8 mouse cellular contexts compared by ENCODE assay signal in the genomic region with DNA sequence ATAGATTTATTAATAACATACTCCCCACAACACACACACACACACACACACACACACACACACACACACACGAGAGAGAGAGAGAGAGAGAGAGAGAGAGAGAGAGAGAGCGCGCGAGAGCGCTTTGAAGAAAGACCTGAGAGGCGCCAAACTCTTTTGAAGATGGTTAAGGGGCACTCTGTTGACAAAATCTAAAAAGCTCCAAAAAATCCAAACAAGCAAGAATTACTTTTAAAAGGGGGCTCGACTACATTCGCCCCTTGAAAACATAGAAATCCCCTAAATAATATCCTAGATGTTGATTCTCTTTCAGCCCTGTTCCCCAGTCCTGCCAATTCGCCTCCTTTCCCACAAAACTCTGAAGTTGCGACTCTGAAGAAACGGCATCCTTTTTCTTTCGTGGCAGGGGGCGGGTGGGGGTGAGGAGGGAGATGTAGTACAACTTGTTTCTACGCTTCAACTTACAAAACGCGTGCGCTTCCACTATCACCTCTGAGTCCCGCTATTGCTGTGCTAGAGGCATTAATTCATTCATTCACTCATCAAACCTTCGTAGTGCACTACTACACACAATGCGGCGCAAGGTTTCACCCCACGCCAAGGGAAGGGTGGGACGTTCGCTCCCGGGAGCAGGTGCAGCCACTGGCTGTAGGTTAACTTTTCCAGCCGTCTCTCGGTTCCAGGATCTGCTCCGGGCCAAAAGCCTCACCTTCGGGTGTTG. TPM values are rescaled to one million over a fixed set of nuclear protein-coding genes. Genes with fewer than 3 reads are reported as not detected.
DNase-seq lines count a peak whose midpoint lies in the region; ATAC-seq and TF ChIP-seq lines count a peak whose summit lies in the region.

No protein-coding gene starts in this region.

- intact Hi-C loops in gastrocnemius, adult 2 months (cut with DNase I): loop anchor here (10.0 kb wide), 1 partner anchor 119 kb away; no protein-coding TSS in a partner anchor
- intact Hi-C loops in gastrocnemius, postnatal 36 days (cut with DNase I): no loop called here

- peak overlapping the region; percentile 92 for H3K27ac ChIP-seq in gastrocnemius, adult 2 months
- no peak overlapping the region for H3K27ac ChIP-seq in embryonic fibroblast, embryonic 13.5 days (ENCODE audit: insufficient read depth, low read length)
- H3K27ac ChIP-seq in limb, embryonic 14.5 days (replicated peaks; ENCODE audit: low read depth, low read length): peak overlapping the region; percentile 79
- H3K27ac ChIP-seq in stomach, embryonic 15.5 days: peak overlapping the region; percentile 99

- DNase-seq in gastrocnemius, adult 2 months: no peak
- DNase-seq in gastrocnemius, postnatal 36 days: no peak
- DNase-seq in CD4-positive helper T cell, adult 2 months (ENCODE audit: low read depth, low spot score): peak; percentile 47
- peak; percentile 18 for DNase-seq in limb, embryonic 14.5 days (ENCODE audit: low spot score)
- DNase-seq in adrenal gland, postnatal 14 days: no peak
- DNase-seq in cerebellum, adult 18-20 months: no peak

- no peak for TF ChIP-seq CTCF in gastrocnemius, adult 2 months (IDR thresholded peaks at IDR 0.05)
- TF ChIP-seq CTCF in embryonic fibroblast, embryonic 13.5 days (IDR thresholded peaks at IDR 0.05; ENCODE audit: borderline replicate concordance, insufficient read depth, low read length): no peak

- peak overlapping the region; percentile 89 for H3K4me2 ChIP-seq in limb, embryonic 14.5 days (replicated peaks; ENCODE audit: low read depth, low read length, severe bottlenecking)
- peak overlapping the region; percentile 86 for H3K4me2 ChIP-seq in stomach, embryonic 15.5 days

- no peak for ATAC-seq in limb, embryonic 14.5 days (ENCODE audit: low FRiP score, low read depth)
- no peak for ATAC-seq in stomach, embryonic 15.5 days (ENCODE audit: insufficient read depth, low FRiP score, low read depth)

- under 1% methylated on average over 29 of the region's 29 CpGs for WGBS in limb, embryonic 14.5 days
- under 1% methylated on average over 29 of the region's 29 CpGs for WGBS in stomach, embryonic 15.5 days

- no peaks in the 10 kb centered on the region for H3K9me3 ChIP-seq in limb, embryonic 14.5 days (ENCODE audit: control insufficient read depth, low read length)
- H3K9me3 ChIP-seq in stomach, embryonic 15.5 days: no peaks in the 10 kb centered on the region

- peak overlapping the region; percentile 85 for H3K4me3 ChIP-seq in gastrocnemius, adult 2 months
- peak overlapping the region; percentile 79 for H3K4me3 ChIP-seq in embryonic fibroblast, embryonic 13.5 days (ENCODE audit: insufficient read depth, low read length)
- peak overlapping the region; percentile 94 for H3K4me3 ChIP-seq in limb, embryonic 14.5 days (replicated peaks; ENCODE audit: low read length)
- H3K4me3 ChIP-seq in stomach, embryonic 15.5 days (replicated peaks): peak overlapping the region; percentile 100

- peaks cover 4% of the 10 kb centered on the region; the same call in 1 of the 2 replicates for H3K4me1 ChIP-seq in embryonic fibroblast, embryonic 13.5 days (ENCODE audit: control insufficient read depth, insufficient read depth, low read length)
- H3K4me1 ChIP-seq in limb, embryonic 14.5 days (ENCODE audit: control insufficient read depth, insufficient read depth, low read length): peaks cover 13% of the 10 kb centered on the region
- H3K4me1 ChIP-seq in stomach, embryonic 15.5 days: peaks cover 11% of the 10 kb centered on the region

- no peaks in the 10 kb centered on the region for H3K36me3 ChIP-seq in limb, embryonic 14.5 days (ENCODE audit: control insufficient read depth, insufficient read depth, low read length)
- H3K36me3 ChIP-seq in stomach, embryonic 15.5 days: no peaks in the 10 kb centered on the region

- H3K9ac ChIP-seq in limb, embryonic 14.5 days (ENCODE audit: low read depth, low read length, severe bottlenecking): peak overlapping the region; percentile 77
- peak overlapping the region; percentile 38 for H3K9ac ChIP-seq in stomach, embryonic 15.5 days

- H3K27me3 ChIP-seq in limb, embryonic 14.5 days (ENCODE audit: control insufficient read depth, insufficient read depth, low read length): no peaks in the 10 kb centered on the region
- no peaks in the 10 kb centered on the region for H3K27me3 ChIP-seq in stomach, embryonic 15.5 days (replicated peaks)

- TF ChIP-seq POLR2A in embryonic fibroblast, embryonic 13.5 days (IDR thresholded peaks at IDR 0.05; ENCODE audit: low read depth, low read length): no peak
- TF ChIP-seq POLR2A in limb, embryonic 14.5 days (IDR thresholded peaks at IDR 0.05; ENCODE audit: borderline replicate concordance, extremely low read depth, insufficient read depth, insufficient read length): no peak

RNA-seq across cellular contexts. Expression of a gene that starts 1.5 kb away (rescaled TPM):
- 10 to 100 TPM; 12.1 to 27.7 TPM for total RNA-seq in gastrocnemius, adult 2 months (2021)
- 10 to 100 TPM; 12.4 to 20.2 TPM for total RNA-seq in gastrocnemius, postnatal 36 days (2021)
- 17.8 and 18.9 TPM in 2 replicates for polyA plus RNA-seq in embryonic fibroblast, embryonic 13.5 days (2011; ENCODE audit: insufficient read length, low read depth, missing spikeins)
- 8.6 and 10.6 TPM in 2 replicates for polyA plus RNA-seq in limb, embryonic 14.5 days (2012; rRNA removed)
- polyA plus RNA-seq in limb, embryonic 14.5 days (2014; fragmentation: Nextera tagmentation; extraction: Ambion mirVana): 11.8 and 13.4 TPM in 2 replicates
- polyA plus RNA-seq in stomach, embryonic 15.5 days (2015; fragmentation: Nextera tagmentation; extraction: Ambion mirVana): 12.6 and 14.1 TPM in 2 replicates
- total RNA-seq in adrenal gland, postnatal 14 days (2021): 15.8 and 18.5 TPM in 2 replicates

Comparison
In these comparisons a context has a peak if more than half of its experiments do, and no peak if none do; other contexts are left out.
1. DNase-seq: peak in CD4-positive helper T cell, adult 2 months (single experiment) and limb, embryonic 14.5 days (single experiment); none in gastrocnemius, adult 2 months (single experiment), gastrocnemius, postnatal 36 days (0 of 2), adrenal gland, postnatal 14 days (single experiment) and cerebellum, adult 18-20 months (0 of 2).
2. Peak in every context shown above with its lines, with median percentiles within 50 percentile points of each other: H3K4me3 ChIP-seq.